Mouse (Mus musculus): ENCODE measurements around the gene Gm10577. TPM values are rescaled to one million over a fixed set of nuclear protein-coding genes. Genes with fewer than 3 reads are reported as not detected.

Gene Gm10577
- polyA plus RNA-seq, 1 experiment from 2014 or later = not detected

DNA sequence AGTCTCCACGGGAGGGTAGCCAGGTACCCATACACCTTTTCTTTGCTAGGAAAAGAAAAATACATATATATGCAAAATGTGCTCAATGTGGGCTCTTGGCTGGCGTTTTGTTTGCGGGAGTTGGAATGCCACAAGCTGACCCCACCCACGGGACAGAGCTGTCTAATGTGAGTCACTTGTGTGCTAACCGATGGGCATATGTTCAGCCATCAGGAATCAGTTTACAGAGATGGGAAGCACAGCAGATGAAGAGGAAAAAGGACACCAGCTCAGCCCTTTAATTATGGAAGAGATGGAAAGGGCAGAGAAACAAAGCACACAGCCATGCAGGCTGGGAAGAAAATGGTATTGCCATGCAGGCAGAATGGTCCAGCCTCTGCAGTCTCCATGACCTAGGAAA is 6.1 kb upstream of the Gm10577 start:
- Histone ChIP-seq H3K4me3 (ENCODE audit: low read depth, low read length) (no peak overlapping the region), H3K9me3 (ENCODE audit: control insufficient read depth) (0 out of 2 replicates have a peak, but pooled peaks cover 8% of the 10 kb centered on the region), H3K9ac (ENCODE audit: low read depth, low read length) (no peak overlapping the region), H3K27me3 (replicated peaks; ENCODE audit: control insufficient read depth, insufficient read depth, low read length) (no peaks in the 10 kb centered on the region), H3K36me3 (ENCODE audit: control insufficient read depth, insufficient read depth) (no peaks in the 10 kb centered on the region), H3K4me1 (replicated peaks; ENCODE audit: control insufficient read depth, insufficient read depth, low read length) (no peaks in the 10 kb centered on the region), H3K27ac (ENCODE audit: low read depth, low read length) (no peak overlapping the region), H3K4me2 (replicated peaks; ENCODE audit: low read depth) (no peak overlapping the region)
- whole genome bisulfite sequencing = 73% methylated on average over 5 of the region's 5 CpGs
- no peak for ATAC-seq
- TF ChIP-seq CTCF (IDR thresholded peaks at IDR 0.05; ENCODE audit: low read depth) = no peak

DNA sequence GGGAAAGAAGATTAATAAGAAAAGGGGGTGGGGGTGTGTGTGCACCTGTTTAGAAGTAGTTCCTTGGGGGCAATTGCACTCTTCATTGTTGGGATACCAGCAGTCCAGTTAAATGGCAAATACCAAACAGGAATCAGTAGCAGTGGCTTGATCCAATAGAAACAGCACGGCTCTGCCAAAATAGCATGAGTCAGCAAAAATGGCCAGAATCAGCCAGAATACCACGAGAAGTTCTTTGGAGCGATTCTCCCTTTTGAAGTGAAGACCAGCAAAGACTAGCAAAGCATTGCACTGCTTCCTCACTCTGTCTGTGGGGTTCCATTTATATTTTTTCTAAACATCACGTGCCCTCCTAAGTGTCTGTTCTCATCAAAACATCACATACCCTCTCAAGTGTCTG is 2.7 kb downstream of the Gm10577 start:
- ATAC-seq = no peak
- 76% methylated on average over 4 of the region's 4 CpGs for WGBS
- no peak overlapping the region for H3K27ac ChIP-seq (ENCODE audit: low read depth, low read length)
- H3K4me2 ChIP-seq (replicated peaks; ENCODE audit: low read depth) = no peak overlapping the region
- TF ChIP-seq CTCF (IDR thresholded peaks at IDR 0.05; ENCODE audit: low read depth) = no peak
- H3K4me1 ChIP-seq (replicated peaks; ENCODE audit: control insufficient read depth, insufficient read depth, low read length) = no peaks in the 10 kb centered on the region
- no peaks in the 10 kb centered on the region for H3K27me3 ChIP-seq (replicated peaks; ENCODE audit: control insufficient read depth, insufficient read depth, low read length)
- 0 out of 2 replicates have a peak, but pooled peaks cover 2% of the 10 kb centered on the region for H3K9me3 ChIP-seq (ENCODE audit: control insufficient read depth)
- no peak overlapping the region for H3K9ac ChIP-seq (ENCODE audit: low read depth, low read length)
- no peak overlapping the region for H3K4me3 ChIP-seq (ENCODE audit: low read depth, low read length)
- H3K36me3 ChIP-seq (ENCODE audit: control insufficient read depth, insufficient read depth) = no peaks in the 10 kb centered on the region

DNA sequence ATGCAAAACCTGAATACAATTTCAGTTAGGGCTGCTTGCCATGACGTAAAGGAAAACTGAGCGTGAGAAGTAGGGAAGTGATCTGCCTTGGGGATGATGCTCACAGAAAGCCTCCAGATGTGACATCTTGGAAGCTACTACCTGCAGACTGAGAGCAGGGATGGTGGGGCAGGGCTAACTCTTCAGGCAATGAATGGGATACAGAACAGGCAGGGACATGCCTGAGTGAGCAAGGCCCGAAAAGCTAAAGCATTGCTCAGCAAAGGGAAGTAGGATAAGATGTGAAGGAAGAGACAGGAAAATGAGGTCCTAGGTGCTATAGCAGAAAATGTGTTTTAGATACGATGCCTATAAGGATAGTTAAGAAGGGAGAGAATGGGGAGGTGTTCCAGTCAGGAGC is 11.4 kb downstream of the Gm10577 start:
- H3K4me2 ChIP-seq (replicated peaks; ENCODE audit: low read depth) = no peak overlapping the region
- no peak for ATAC-seq
- no peak for TF ChIP-seq CTCF (IDR thresholded peaks at IDR 0.05; ENCODE audit: low read depth)
- H3K27me3 ChIP-seq (replicated peaks; ENCODE audit: control insufficient read depth, insufficient read depth, low read length) = no peaks in the 10 kb centered on the region
- H3K9ac ChIP-seq (ENCODE audit: low read depth, low read length) = no peak overlapping the region
- 90% methylated on average over 4 of the region's 4 CpGs for WGBS
- H3K9me3 ChIP-seq (ENCODE audit: control insufficient read depth) = no peaks in the 10 kb centered on the region
- H3K27ac ChIP-seq (ENCODE audit: low read depth, low read length) = no peak overlapping the region
- H3K4me3 ChIP-seq (ENCODE audit: low read depth, low read length) = no peak overlapping the region
- H3K4me1 ChIP-seq (replicated peaks; ENCODE audit: control insufficient read depth, insufficient read depth, low read length) = no peaks in the 10 kb centered on the region
- no peaks in the 10 kb centered on the region; the same call in 1 of the 2 replicates for H3K36me3 ChIP-seq (ENCODE audit: control insufficient read depth, insufficient read depth)

DNA sequence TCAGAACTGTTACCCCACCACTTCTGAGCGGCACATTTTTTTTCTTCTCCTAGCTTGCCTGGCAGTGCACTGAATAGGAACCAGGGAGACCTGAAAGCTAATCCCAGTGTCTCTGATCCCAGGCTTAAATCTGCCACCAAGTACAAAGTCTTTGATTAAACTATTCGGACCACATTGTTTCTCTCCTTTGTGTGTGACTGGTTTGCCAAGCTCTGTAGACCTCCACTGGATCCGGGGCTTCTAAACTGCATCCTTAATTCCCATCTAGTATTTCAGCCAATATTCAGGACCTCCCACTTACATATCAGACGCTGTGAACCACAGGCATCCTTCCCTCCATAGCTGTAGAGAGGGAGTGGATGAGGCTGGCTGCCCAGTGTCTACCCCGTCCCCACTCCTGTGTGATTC is 12.1 kb downstream of the Gm10577 start:
- Histone ChIP-seq H3K4me3 (ENCODE audit: low read depth, low read length) (no peak overlapping the region), H3K9me3 (ENCODE audit: control insufficient read depth) (no peaks in the 10 kb centered on the region), H3K9ac (ENCODE audit: low read depth, low read length) (no peak overlapping the region), H3K27me3 (replicated peaks; ENCODE audit: control insufficient read depth, insufficient read depth, low read length) (no peaks in the 10 kb centered on the region), H3K4me1 (replicated peaks; ENCODE audit: control insufficient read depth, insufficient read depth, low read length) (no peaks in the 10 kb centered on the region), H3K36me3 (ENCODE audit: control insufficient read depth, insufficient read depth) (peaks cover 3% of the 10 kb centered on the region), H3K4me2 (replicated peaks; ENCODE audit: low read depth) (no peak overlapping the region), H3K27ac (ENCODE audit: low read depth, low read length) (no peak overlapping the region)
- 80% methylated on average over 5 of the region's 5 CpGs for WGBS
- no peak for ATAC-seq
- no peak for TF ChIP-seq CTCF (IDR thresholded peaks at IDR 0.05; ENCODE audit: low read depth)

DNA sequence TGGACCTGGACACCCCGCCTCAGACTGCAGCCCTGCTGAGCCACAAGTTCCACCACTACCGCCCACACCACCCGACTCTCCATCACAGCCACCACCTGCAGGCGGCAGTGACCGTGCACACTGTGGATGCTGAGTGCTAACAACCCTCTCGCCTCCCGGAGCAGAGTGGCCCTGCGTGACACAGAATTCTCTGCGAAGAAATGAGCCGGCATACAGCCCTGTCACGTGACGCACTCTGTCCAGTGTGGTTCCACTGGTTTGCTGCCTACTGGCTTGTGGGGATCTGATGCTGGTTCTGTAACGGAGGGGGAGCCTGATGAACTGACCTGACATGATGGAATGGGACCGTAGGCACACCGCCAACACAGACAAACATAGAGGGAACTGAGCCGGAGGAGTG is 17.5 kb downstream of the Gm10577 start:
- WGBS = 90% methylated on average over 16 of the region's 16 CpGs
- H3K4me1 ChIP-seq (replicated peaks; ENCODE audit: control insufficient read depth, insufficient read depth, low read length) = no peaks in the 10 kb centered on the region
- no peak overlapping the region for H3K27ac ChIP-seq (ENCODE audit: low read depth, low read length)
- H3K4me2 ChIP-seq (replicated peaks; ENCODE audit: low read depth) = no peak overlapping the region
- no peak overlapping the region for H3K9ac ChIP-seq (ENCODE audit: low read depth, low read length)
- no peak for ATAC-seq
- peaks cover 20% of the 10 kb centered on the region for H3K36me3 ChIP-seq (ENCODE audit: control insufficient read depth, insufficient read depth)
- no peaks in the 10 kb centered on the region for H3K9me3 ChIP-seq (ENCODE audit: control insufficient read depth)
- no peak for TF ChIP-seq CTCF (IDR thresholded peaks at IDR 0.05; ENCODE audit: low read depth)
- no peaks in the 10 kb centered on the region for H3K27me3 ChIP-seq (replicated peaks; ENCODE audit: control insufficient read depth, insufficient read depth, low read length)
- H3K4me3 ChIP-seq (ENCODE audit: low read depth, low read length) = no peak overlapping the region

DNA sequence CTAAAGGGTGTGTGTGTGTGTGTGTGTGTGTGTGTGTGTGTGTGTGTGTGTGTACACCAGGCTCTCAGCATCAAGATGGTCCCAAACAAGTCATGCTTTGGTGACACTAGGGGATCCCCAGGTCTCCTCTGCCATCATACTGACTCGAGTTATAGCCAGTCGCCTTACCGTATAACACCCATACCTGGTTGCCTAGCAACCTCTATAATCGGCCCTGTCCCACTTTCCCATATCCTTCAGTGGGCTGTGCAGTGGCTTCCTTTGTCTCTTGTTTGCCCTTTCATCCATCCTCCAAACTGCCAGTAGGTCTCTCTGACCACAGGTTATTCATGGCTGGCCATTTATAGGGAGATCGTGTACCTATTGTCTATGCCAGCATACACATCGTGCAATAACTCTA is 19.4 kb downstream of the Gm10577 start:
- H3K36me3 ChIP-seq (ENCODE audit: control insufficient read depth, insufficient read depth) = peaks cover 22% of the 10 kb centered on the region
- H3K27me3 ChIP-seq (replicated peaks; ENCODE audit: control insufficient read depth, insufficient read depth, low read length) = no peaks in the 10 kb centered on the region
- H3K27ac ChIP-seq (ENCODE audit: low read depth, low read length) = no peak overlapping the region
- 79% methylated on average over 6 of the region's 6 CpGs for WGBS
- no peak for ATAC-seq
- no peak overlapping the region for H3K4me3 ChIP-seq (ENCODE audit: low read depth, low read length)
- H3K4me1 ChIP-seq (replicated peaks; ENCODE audit: control insufficient read depth, insufficient read depth, low read length) = no peaks in the 10 kb centered on the region
- no peak overlapping the region for H3K9ac ChIP-seq (ENCODE audit: low read depth, low read length)
- H3K4me2 ChIP-seq (replicated peaks; ENCODE audit: low read depth) = no peak overlapping the region
- no peak for TF ChIP-seq CTCF (IDR thresholded peaks at IDR 0.05; ENCODE audit: low read depth)
- no peaks in the 10 kb centered on the region for H3K9me3 ChIP-seq (ENCODE audit: control insufficient read depth)

DNA sequence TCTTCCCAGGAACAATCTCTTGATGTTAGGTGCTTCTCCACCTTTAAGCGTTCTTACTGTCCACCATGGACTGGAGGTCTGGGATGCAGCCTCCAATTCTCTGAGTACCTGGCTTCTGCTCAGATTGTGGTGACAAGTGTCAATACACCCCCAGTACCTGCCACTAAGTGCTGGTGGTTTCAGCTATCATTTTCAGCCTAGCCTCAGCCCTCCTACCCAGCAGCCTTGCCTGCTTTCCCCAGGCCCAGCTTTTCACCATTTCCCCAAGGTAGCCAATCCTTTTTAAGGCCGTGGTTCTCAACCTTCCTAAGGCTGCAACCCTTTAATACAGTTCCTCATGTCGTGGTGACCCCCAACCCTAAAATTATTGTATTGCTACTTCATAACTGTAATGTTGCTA is 19.9 kb downstream of the Gm10577 start:
- H3K4me1 ChIP-seq (replicated peaks; ENCODE audit: control insufficient read depth, insufficient read depth, low read length) = no peaks in the 10 kb centered on the region
- no peak overlapping the region for H3K4me3 ChIP-seq (ENCODE audit: low read depth, low read length)
- no peak for TF ChIP-seq CTCF (IDR thresholded peaks at IDR 0.05; ENCODE audit: low read depth)
- 89% methylated on average over 3 of the region's 3 CpGs for WGBS
- H3K36me3 ChIP-seq (ENCODE audit: control insufficient read depth, insufficient read depth) = peaks cover 24% of the 10 kb centered on the region
- no peaks in the 10 kb centered on the region for H3K27me3 ChIP-seq (replicated peaks; ENCODE audit: control insufficient read depth, insufficient read depth, low read length)
- no peak overlapping the region for H3K27ac ChIP-seq (ENCODE audit: low read depth, low read length)
- no peak for ATAC-seq
- H3K9me3 ChIP-seq (ENCODE audit: control insufficient read depth) = no peaks in the 10 kb centered on the region
- no peak overlapping the region for H3K4me2 ChIP-seq (replicated peaks; ENCODE audit: low read depth)
- no peak overlapping the region for H3K9ac ChIP-seq (ENCODE audit: low read depth, low read length)
